Mouse (Mus musculus): ENCODE results near the gene Gfod2. TPM values are rescaled to one million over a fixed set of nuclear protein-coding genes. Genes with fewer than 3 reads are reported as not detected.

Gfod2 gene
- 10 to 100 TPM; 25.4 to 26.3 TPM for total RNA-seq (2021)

DNA sequence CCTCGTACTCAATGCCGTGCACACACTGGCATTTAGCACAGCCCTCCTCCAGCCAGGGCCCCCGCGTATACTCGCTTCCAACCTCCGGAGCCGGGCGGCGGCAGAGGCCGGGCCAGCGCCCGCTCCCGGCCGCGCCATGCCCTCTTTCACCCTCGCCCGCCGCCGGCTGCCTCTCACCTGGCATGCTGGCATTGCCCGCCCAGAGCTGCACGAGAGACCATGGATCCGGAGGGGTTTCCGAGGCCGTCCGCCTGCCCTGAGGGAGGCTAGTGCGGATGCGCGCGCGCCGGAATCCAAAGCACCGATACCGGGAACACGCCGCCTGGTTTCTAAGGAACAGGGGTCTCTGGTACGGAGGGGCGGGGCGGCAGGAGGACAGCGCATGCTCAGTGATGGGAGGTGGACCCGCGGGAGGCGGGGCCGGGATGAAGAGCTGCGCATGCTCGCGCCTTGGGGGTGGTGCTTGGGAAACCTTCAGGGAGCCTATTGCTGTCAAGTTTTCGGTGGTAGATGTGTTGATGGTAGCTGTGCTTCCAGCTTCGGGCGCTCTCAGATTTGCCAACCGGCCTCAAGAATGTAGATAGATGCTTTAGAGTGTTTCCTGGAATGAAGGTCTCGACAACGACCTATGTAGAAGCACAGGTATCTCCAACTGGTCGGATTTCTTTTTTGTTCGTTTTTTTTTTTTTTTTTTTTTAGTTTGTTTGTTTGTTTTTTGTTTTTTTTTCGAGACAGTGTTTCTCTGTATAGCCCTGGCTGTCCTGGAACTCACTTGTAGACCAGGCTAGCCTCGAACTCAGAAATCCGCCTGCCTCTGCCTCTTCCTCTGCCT, at the start of gene Gfod2:
TSS of gene Gfod2 (minus strand) at position 388 of the 832 bp plus-strand sequence.
- peak; percentile 96 to 98 for DNase-seq (ENCODE audit: low spot score in 2 of 2)
- intact Hi-C loops (cut with DNase I), result no loop called here

DNA sequence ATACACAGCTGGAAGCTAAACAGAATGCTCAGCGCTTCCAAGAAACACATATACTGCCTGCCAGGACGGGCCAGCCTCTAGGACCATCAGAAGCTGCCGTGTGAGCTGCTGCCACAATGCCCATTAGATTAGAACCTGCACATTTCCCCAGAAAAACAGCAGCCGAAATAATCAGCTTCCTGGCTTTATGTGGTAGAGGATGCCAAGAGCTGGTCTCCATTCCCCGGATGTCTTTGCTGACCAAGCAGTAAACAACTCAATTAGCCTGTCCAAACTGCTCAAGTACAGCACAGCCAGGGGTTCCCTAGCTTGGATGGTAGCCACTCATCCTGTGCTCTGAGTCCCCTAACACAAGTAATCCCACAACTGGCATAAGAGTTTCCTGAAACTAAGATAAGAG, 49.3 kb upstream of the Gfod2 start:
- DNase-seq (ENCODE audit: low spot score in 2 of 2), result no peak
- intact Hi-C loops (cut with DNase I), result no loop called here

DNA sequence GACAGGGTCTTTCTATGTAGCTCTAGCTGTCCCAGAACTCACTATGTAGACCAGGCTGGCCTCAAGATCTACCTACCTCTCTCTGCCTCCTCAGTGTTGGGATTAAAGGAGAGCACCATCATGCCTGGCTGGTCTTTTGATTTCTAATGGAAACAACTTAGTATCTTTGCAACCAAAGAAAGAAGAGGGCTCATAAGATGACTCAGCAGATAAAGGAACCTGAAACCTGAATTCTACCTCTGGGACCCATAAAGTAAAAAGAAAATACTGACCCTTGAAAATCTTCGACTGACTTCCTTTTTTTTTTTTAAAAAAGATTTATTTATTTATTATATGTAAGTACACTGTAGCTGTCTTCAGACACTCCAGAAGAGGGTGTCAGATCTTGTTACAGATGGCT, 47.5 kb upstream of the Gfod2 start:
- no peak for DNase-seq (ENCODE audit: low spot score in 2 of 2)
- intact Hi-C loops (cut with DNase I), result no loop called here

DNA sequence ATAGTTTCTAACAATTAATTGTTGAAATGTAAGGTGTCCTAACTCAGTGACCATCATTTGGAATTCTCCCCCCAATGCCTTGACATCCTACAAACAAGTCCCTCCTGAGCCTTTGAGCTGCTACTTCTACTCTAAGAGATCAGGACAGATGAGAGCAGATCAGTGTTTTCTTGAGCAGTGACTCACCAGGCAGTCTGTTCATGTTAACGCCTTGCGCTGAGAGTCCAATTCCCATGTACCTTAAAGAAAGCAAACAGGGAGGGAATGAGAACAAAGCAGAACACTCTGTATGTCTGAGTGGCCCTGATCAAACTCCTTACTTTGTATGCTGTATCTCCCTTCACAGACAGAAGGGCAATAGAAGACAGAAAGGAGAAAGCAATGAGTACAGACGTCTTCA, 46.9 kb upstream of the Gfod2 start:
- no peak for DNase-seq (ENCODE audit: low spot score in 2 of 2)
- intact Hi-C loops (cut with DNase I), result no loop called here

DNA sequence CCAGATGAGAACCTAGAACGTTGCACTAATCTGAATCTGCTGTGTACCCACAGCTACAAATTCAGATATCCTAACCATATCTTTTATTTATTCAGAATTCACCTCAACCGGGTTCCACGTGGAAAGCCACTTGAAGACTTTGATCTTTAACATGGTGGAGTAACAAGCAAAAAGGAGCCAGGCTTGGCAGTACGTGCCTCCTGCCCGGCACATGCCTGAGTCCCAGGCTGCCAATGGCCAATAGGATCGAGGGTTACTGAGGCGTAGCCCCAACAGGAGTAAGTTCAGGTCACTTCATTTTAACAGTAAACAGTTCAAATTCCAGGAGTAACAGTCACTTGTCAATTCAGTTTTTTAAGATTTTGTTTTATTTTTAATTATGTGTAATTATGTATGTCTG, 46.3 kb upstream of the Gfod2 start:
- no peak for DNase-seq (ENCODE audit: low spot score in 2 of 2)
- intact Hi-C loops (cut with DNase I), result no loop called here

DNA sequence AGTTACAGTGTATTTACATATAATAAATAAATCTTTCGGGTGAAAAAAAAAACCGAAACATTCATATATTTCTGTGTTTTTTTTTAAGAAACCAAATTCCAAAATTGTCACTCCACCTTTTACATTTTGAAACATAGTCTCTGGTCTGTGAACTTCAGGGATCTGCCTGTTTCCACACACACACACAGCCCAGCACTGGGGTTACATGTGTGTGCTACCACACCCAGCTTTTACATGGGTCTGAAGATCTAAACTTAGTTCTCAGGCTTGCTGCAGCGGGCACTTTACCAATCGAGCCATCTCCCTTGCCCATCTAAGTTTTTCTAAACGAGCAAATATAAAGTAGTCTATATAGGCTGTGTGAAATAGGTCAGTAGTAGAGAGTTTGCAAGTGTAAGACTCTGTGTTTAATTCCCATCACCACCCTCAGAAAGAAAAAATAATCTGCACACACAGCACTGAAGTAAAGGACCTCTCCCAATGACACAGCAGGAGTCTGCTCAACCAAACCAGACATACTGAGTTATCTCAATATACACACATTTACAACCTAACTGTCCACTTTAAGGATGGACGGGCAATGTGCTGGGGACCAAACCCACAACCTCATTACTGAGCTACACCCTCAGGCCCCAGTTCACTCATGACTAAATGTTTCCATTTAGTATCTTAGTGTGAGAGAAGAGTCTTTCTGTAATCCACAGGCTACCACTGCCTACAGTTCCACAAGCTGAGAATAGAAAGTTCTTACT, 42.9 kb upstream of the Gfod2 start:
- intact Hi-C loops (cut with DNase I), result no loop called here
- no peak for DNase-seq (ENCODE audit: low spot score in 2 of 2)

DNA sequence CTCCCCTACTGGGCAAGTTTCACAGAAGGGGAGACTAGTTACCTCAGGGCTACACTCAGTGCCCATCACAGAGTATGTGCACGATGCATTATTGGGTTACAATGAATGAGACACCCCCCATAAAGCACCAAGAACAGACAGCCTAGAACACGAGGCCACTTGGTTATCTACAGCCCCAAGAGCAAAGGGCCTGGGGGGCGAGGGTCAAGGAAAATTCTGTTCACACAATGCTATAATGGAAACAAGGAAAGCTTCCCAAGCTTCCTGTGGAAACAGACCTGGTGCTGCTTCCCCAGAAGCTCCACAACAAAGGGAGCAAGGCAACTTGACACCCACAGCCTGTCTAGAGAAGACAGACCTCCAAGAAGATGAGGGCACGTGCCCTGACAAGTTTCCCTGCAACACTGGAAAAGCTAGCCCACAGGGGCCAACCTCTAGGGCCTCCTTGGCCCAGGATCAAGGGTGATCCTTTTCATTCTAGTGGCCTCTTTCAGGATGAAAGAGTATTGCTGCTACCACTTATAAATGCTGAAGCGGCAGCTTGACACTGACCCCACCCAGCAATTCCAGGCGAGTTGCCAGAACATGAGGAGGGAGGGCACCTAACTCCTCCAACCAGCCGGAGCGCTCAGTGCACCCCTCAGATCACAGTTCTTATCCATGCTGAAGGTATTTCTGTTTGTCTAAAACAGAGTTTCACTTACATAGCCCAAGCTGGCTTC, 40.8 kb upstream of the Gfod2 start:
- DNase-seq (ENCODE audit: low spot score in 2 of 2), result peak in 1 of 2 experiments; percentile 21
- intact Hi-C loops (cut with DNase I), result no loop called here

DNA sequence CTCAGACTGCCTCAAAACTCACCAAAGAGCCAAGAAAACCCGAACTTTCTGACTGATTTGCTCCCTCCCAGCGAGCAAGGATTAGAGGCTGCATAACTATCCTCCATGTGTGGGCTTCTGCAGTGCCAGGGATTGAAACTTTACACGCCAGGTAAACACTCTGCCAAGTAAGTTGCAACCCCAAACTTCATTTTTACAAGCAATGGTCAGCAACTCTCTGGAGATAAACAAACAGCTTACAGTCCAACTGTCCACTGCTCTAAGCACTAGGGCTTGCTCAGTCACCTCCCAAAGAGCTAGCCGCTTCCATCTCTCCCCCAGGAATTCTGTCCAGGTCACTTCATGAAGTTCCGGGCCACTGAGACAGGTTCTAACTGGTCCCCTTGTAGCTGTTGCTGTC, 39.9 kb upstream of the Gfod2 start:
- no peak for DNase-seq (ENCODE audit: low spot score in 2 of 2)
- intact Hi-C loops (cut with DNase I), result no loop called here

DNA sequence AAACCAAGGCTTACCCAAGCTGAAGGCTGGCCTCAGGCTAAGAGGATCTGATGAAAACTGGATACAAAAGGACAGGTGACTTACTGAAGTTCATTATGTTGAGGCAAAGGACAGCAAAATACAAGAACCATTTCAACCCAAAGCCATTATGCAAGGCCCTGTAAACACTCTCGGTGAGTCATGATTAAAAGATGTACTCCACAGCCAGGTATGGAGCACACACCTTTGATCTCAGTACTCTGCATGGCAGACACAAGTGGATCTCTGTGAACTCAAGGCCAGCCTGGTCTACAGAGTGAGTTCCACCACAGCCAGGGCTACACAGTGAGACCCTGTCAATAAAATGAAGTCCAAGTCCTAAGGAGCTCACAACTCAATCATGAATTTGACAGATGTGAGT, 37.3 kb upstream of the Gfod2 start:
- intact Hi-C loops (cut with DNase I), result no loop called here
- no peak for DNase-seq (ENCODE audit: low spot score in 2 of 2)

DNA sequence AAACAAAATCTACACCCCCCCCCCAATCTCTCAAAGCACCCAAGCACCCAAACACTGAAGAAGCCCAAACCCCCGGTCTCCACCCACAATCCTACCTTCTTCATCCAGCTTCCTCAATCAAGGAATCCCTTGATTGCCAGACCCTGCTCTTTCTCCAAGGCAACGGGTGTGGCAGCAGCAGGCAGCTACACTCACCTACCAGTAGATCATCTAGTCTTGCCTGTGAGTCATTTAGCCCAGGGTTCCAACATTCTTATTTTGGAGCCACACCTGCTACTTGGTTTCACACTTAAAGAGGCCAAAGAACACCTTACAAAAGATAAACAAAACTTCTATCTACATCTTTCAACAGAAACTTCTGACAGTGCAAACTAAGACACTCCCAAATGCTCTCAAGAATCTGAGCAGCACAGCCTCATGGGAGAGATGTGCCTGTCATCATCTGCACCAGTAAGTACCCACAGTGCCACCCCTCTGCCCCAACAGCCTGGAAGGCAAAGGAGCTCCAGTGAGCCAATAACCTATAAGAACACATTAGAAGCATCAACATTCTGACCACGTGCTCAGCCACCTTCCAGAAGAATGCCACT, 35.6 kb upstream of the Gfod2 start:
- no peak for DNase-seq (ENCODE audit: low spot score in 2 of 2)
- intact Hi-C loops (cut with DNase I), result no loop called here

DNA sequence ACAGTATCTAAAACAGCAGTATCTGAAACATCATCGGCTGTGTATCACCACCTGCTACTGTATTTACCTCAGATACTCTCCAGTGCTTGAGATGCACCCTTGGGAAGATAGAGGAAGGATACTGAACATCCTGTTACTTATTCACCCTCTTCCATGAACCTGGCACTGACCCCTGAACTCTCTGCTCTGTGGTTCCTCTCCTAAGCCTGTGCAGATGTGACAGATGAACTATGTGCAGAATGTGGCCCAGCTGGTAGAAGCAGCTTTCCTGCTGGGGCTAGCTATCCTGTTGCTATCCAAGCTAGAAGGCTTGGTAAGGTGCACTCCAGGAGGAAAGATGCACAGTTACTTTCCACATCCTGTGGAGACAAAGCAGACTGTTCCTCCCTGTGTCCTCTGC, 34.9 kb upstream of the Gfod2 start:
- intact Hi-C loops (cut with DNase I), result no loop called here

DNA sequence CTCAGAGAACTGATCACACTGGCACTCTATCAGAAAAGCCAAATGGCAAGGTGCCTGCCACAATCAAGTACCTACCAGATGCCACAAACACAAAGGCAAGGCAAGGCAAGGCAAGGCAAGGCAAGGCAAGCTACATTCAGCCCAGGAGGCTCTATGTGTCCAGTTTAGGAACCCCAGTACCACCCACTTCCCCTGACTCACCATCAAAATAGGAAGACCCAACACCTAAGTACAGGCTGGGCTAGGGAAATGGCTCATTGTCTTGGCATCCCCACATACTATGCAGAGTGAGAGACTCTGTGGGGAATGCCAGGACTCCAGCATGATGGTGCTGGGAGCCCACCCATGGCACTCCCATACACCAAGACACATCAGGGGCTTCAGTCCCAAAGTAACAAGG, 31.2 kb upstream of the Gfod2 start:
- intact Hi-C loops (cut with DNase I), result no loop called here
- no peak for DNase-seq (ENCODE audit: low spot score in 2 of 2)

More for the DNA sequence above, 34.9 kb upstream of the Gfod2 start:
- no peak for DNase-seq (ENCODE audit: low spot score in 2 of 2)

DNA sequence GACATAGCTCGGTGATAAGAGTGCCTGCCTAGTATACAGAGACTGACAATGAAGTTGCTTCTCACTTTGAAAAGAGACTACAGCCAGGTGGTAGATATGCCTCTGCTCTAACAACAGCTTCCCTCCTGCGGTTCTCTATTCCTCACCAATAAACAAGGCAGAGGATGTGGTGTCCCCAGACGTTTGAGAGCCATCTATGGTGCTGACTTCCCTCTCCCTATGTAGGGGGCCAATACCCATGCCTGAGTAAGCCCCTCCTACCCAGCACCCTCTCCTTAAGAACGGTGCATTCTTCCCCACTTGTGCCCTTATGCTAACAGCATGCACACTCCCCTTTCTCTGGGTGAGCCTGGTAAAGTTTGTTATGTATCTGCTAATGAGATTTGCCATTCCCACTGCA, 30.5 kb upstream of the Gfod2 start:
- DNase-seq (ENCODE audit: low spot score in 2 of 2), result no peak
- intact Hi-C loops (cut with DNase I), result no loop called here

DNA sequence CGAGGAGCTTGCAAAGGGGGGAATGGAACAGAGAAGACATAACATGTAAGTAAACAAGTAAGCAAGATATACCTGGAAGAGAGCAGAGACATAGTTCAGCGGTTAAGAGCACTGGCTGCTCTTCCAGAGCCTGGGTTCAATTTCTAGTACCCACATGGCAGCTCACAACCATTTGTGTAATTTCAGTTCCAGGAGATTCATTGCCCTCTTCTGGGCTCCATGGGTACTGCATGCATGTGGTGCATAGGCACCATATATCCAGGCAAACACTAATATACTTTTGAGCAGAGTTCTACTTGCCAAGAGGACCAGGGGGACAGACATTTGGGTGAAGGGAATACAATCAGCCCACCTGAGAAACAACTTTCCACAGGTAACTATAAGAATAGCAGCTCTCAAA, 29.8 kb upstream of the Gfod2 start:
- DNase-seq (ENCODE audit: low spot score in 2 of 2), result no peak
- intact Hi-C loops (cut with DNase I), result no loop called here

DNA sequence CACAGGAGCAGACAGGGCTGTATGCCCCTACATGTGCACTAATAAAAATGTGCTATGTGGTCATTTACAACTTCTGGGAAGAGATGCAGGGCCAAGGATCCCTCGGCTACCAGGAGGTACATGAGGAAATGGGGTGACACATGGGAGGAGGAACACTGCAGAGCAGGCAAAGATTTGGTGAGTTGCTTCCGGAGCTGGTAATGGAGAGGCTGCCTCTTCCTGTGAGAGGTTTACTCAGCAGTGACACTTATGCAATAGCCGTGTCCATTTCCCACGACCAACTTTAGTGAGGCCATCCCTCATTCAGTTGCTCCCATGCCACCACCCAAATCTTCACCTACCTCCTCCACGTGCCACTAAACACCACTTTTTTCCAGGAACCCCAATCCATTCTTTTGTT, 21.8 kb upstream of the Gfod2 start:
- no peak for DNase-seq (ENCODE audit: low spot score in 2 of 2)
- intact Hi-C loops (cut with DNase I), result no loop called here

DNA sequence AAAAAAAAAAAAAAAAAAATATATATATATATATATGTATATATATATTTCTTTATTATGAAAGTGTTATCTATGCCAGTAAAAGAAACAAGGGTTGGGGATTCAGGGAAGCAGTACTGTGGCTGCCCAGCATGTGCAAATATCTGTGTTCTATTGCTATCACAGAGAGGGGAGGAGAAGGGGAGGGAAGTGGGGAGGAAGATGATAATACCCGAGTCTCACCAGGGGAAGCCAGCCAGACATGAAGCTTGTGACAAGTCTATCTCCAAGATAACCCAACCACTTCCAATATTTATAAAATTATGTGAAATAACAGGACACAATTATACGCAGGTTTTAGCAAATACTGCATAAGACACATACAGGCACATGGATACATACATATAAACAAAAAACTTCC, 19.4 kb upstream of the Gfod2 start:
- intact Hi-C loops (cut with DNase I), result no loop called here
- DNase-seq (ENCODE audit: low spot score in 2 of 2), result no peak

DNA sequence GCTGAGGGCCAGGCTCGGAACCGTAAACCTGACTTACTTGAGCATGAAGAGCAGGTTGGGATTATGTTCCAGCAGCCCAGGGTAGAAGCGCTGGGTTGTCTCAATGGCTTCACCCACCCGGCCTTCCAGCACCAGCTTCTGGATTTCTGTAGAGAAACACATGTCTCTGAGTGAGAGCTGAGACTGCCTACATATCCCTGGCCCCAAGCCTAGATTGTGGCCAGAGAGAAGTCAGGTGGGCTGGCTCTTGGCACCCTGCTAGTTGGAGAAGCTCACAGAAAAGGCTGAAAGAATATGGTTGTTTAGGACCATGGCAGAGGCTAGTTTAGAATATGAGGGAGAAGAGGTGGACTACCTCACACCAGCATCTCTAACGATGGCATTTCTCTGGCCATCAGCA, 16.0 kb upstream of the Gfod2 start:
- peak; percentile 41 to 65 for DNase-seq (ENCODE audit: low spot score in 2 of 2)
- intact Hi-C loops (cut with DNase I), result no loop called here

DNA sequence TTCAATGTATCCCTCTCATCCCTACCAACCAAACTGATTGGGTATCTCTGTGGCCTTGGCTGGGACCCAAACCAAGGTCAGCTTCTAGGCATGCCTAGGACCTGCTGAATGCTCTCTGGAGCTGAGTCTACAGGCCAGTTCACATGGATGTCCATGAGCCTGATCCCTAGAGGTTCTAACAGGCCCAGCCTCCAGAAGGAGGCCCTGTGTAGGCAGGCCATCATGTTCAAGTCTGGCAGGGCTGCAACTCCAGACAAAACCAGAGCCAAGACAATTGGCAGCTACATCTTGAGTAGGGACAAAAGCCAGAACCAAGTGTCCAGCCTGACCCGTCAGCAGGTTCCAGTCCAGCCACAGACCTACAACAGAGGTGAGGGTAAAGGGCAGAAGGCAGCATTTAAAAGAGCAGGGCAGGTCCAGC, 15.0 kb upstream of the Gfod2 start:
- intact Hi-C loops (cut with DNase I), result no loop called here
- no peak for DNase-seq (ENCODE audit: low spot score in 2 of 2)

DNA sequence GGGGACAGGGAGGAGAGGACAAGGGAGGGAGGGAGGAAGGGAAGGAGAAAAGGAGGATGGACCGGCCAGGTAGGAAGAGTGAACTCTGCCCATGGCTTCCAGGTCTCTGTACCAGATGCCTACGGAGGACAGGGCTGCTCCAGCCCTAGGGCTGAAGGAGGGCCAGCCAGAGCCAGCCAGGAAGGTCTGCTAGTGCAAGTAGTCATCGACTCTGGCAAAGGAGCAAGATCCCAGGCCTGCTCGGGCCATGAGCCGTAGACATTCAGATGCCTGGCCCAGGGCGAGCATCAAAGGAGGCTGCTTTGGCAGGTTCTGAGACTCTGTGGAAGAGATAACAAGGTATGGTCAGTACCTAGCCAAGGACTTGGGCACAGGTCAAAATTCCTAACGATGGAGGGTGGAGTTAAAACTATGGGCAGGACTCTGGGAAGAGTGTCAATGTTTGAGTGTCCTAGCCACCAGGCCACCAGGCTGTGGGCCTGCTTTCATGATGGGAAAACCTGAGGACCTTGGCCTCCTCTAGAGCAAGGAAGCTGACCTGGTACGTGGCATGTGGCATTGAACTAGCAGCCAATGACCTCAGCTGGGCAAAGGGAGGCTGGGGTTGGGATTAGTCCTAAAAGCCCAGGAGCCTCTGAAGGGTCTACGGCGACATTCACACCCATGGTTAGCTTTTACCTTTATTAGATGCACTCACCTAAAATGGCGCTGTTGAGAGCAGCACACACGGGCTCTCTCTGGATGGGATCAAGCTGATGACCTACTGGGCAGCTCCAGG, 13.1 kb upstream of the Gfod2 start:
- intact Hi-C loops (cut with DNase I), result no loop called here
- DNase-seq (ENCODE audit: low spot score in 2 of 2), result no peak

Data from left cerebral cortex, postnatal 36 days (tissue).